Mouse (Mus musculus) kidney, postnatal 14 days (tissue): ENCODE results near the gene Hist1h3i.

Experiments used
- DNase-seq: peaks from one replicate; pipeline ENCODE4 v3.0.0; 2022; ENCODE audit warnings: mixed read lengths

The Hist1h3i gene

GRCm38 (mm10) chr13:21734010-21734905 lies 48.9 kb downstream of the Hist1h3i start:
- DNase-seq: peak; percentile 86

- DNase-seq: no peak
These were observed 49.7 kb downstream of the Hist1h3i start for GRCm38 (mm10) chr13:21733466-21733865.
